Mouse (Mus musculus): Measurements from ENCODE around the gene Slc25a31. TPM values are rescaled to one million over a fixed set of nuclear protein-coding genes. Genes with fewer than 3 reads are reported as not detected.

Slc25a31 gene
- total RNA-seq (2021): not detected
- long read RNA-seq, experiment 1: 0 reads
- long read RNA-seq, experiment 2: 0 reads

GRCm38 (mm10) chr3:40708655-40709054, at the start of gene Slc25a31:
Gene Slc25a31, plus strand, starts transcription at chr3:40708855.
- DNase-seq: no peak

- DNase-seq: no peak
These were observed 48.4 kb upstream of the Slc25a31 start for GRCm38 (mm10) chr3:40660231-40660630.

GRCm38 (mm10) chr3:40666109-40666508, 42.5 kb upstream of the Slc25a31 start:
- DNase-seq: peak; percentile 14 to 29

- no peak for DNase-seq
These were observed 41.6 kb upstream of the Slc25a31 start for GRCm38 (mm10) chr3:40666861-40667719.

GRCm38 (mm10) chr3:40668889-40669288, 39.8 kb upstream of the Slc25a31 start:
- DNase-seq: no peak

GRCm38 (mm10) chr3:40669395-40669794, 39.3 kb upstream of the Slc25a31 start:
- no peak for DNase-seq

GRCm38 (mm10) chr3:40673515-40673914, 35.1 kb upstream of the Slc25a31 start:
- no peak for DNase-seq

GRCm38 (mm10) chr3:40674873-40675405, 33.7 kb upstream of the Slc25a31 start:
- no peak for DNase-seq

- no peak for DNase-seq
These were observed 29.8 kb upstream of the Slc25a31 start for GRCm38 (mm10) chr3:40678856-40679255.

- DNase-seq: peak; percentile 40
These were observed 26.3 kb upstream of the Slc25a31 start for GRCm38 (mm10) chr3:40682404-40682803.

GRCm38 (mm10) chr3:40683171-40683570, 25.5 kb upstream of the Slc25a31 start:
- no peak for DNase-seq

- peak in 1 of 2 experiments; percentile 19 for DNase-seq
These were observed 22.7 kb upstream of the Slc25a31 start for GRCm38 (mm10) chr3:40685855-40686515.

- no peak for DNase-seq
These were observed 21.8 kb upstream of the Slc25a31 start for GRCm38 (mm10) chr3:40686836-40687235.

- no peak for DNase-seq
These were observed 21.1 kb upstream of the Slc25a31 start for GRCm38 (mm10) chr3:40687588-40687987.

- no peak for DNase-seq
These were observed 17.1 kb upstream of the Slc25a31 start for GRCm38 (mm10) chr3:40691566-40691965.

GRCm38 (mm10) chr3:40693435-40693834, 15.2 kb upstream of the Slc25a31 start:
- no peak for DNase-seq

- no peak for DNase-seq
These were observed 14.7 kb upstream of the Slc25a31 start for GRCm38 (mm10) chr3:40693960-40694359.

GRCm38 (mm10) chr3:40694438-40694837, 14.2 kb upstream of the Slc25a31 start:
- DNase-seq: peak in 1 of 2 experiments; percentile 24

GRCm38 (mm10) chr3:40695162-40695561, 13.5 kb upstream of the Slc25a31 start:
- DNase-seq: no peak

- no peak for DNase-seq
These were observed 9.8 kb upstream of the Slc25a31 start for GRCm38 (mm10) chr3:40698834-40699233.

- no peak for DNase-seq
These were observed 3.7 kb upstream of the Slc25a31 start for GRCm38 (mm10) chr3:40704816-40705430.

- DNase-seq: no peak
These were observed 7.4 kb downstream of the Slc25a31 start for GRCm38 (mm10) chr3:40716056-40716455.

GRCm38 (mm10) chr3:40719022-40719421, 10.4 kb downstream of the Slc25a31 start:
- DNase-seq: no peak

Measured in adrenal gland, postnatal 36 days (tissue).